Mouse (Mus musculus): ENCODE measurements around the gene Mpeg1.

The Mpeg1 gene

GRCm38 (mm10) chr19:12491636-12492035 lies 31.1 kb downstream of the Mpeg1 start:
- DNase-seq (ENCODE audit: low spot score), result no peak

- DNase-seq (ENCODE audit: low spot score), result peak; percentile 69
Observed at GRCm38 (mm10) chr19:12493453-12494186, 33.0 kb downstream of the Mpeg1 start.

DNA sequence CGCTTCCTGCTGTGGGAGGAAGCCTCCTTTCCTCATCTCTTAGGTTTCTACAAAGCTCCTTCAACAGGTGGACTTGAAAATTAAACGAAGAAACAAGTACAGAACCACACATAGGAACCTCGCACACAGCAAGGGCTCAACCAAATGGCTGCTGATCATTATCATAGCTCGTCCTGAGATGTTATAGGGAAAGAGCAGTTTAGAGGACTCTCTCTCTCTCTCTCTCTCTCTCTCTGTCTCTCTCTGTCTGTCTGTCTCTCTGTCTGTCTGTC lies 33.5 kb downstream of the Mpeg1 start:
- no peak for DNase-seq (ENCODE audit: low spot score)

DNA sequence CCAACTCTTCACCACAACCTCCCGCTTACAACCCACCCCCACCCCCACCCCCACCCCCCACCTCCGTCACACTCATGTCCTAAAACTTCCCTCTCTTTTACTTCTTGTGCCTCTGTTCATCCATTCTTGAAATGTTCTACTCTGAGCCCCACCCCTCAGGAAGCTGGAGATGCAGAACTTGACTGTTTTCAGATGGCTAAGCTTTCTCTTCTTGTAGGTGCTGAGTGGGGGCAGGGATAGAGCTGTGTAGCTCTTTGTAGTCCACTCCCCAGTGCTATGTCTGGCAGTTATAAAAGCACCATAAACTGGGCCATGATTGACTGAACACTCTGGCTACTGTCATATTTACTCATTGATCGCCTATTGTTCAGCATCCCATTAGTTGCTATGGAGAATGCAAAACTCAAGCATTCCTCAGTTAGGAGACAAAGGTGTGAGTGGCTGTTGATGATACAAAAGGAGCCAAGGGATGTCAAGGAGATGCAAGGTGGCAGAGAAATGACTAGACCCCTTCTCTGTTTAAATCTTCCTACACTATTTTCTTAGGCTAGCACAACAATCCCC lies 34.5 kb downstream of the Mpeg1 start:
- DNase-seq (ENCODE audit: low spot score), result peak; percentile 31

DNA sequence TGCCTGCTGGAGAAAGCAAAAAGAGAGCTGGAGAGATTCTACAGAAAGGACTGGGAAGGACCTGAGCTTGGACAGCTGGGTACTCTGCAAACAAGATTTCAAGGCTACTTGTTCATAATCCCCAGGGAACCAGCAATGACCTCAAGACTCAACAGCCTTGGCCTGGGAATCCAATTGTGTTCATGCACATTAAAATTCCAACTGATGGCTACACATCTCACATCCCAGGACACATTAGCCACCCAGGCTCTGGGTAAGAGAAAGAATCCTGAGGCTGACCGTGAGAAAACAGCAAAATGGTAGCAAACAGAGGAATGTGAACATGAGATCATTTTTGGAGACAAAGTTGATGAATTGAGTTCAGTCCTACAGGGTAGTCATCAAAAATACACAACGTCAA lies 35.7 kb downstream of the Mpeg1 start:
- no peak for DNase-seq (ENCODE audit: low spot score)

- DNase-seq (ENCODE audit: low spot score), result no peak
Observed at GRCm38 (mm10) chr19:12497909-12498308, 37.3 kb downstream of the Mpeg1 start.

DNA sequence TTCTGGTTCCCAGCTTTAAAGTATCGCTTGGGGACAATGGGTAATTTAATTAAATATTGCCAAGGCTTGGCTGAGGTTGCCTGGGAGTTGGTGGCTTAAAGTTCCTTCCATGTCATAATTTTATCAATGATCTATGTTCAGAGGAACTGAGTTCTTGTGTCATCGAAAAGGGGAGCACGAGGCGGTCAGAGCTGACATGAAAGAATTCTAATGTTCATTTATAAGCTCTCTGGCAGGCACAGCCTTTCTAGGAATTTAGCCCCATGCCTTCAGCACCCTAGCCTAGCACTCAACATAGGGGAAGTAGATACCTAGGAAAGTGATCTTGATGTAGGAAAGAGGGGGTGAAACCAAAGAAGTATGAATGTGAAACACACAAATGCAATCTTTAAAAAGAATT lies 37.7 kb downstream of the Mpeg1 start:
- no peak for DNase-seq (ENCODE audit: low spot score)

DNA sequence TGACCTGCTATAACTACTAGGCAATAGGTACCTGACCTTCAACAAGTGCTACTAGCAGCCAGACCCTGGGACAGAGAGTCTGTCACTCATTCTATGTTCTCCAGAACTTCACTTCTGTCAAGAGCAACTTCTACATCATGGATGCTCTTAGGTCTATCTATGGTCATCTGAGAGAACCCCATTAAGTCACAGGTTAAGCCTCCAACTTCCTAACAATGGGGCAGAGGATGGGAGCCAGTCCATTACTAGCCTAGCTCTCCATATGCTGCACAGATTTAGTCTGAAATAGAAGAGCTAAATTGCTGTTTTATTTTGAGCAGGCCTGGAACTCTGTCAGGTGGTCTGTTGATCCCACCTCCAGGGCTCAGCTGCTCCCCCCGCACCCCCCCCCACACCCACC lies 38.4 kb downstream of the Mpeg1 start:
- DNase-seq (ENCODE audit: low spot score), result no peak

- peak; percentile 40 for DNase-seq (ENCODE audit: low spot score)
Observed at GRCm38 (mm10) chr19:12499485-12499884, 38.9 kb downstream of the Mpeg1 start.

GRCm38 (mm10) chr19:12500124-12500523 lies 39.5 kb downstream of the Mpeg1 start:
- DNase-seq (ENCODE audit: low spot score), result peak; percentile 77

- DNase-seq (ENCODE audit: low spot score), result peak; percentile 48
Observed at GRCm38 (mm10) chr19:12500881-12501311, 40.3 kb downstream of the Mpeg1 start.

DNA sequence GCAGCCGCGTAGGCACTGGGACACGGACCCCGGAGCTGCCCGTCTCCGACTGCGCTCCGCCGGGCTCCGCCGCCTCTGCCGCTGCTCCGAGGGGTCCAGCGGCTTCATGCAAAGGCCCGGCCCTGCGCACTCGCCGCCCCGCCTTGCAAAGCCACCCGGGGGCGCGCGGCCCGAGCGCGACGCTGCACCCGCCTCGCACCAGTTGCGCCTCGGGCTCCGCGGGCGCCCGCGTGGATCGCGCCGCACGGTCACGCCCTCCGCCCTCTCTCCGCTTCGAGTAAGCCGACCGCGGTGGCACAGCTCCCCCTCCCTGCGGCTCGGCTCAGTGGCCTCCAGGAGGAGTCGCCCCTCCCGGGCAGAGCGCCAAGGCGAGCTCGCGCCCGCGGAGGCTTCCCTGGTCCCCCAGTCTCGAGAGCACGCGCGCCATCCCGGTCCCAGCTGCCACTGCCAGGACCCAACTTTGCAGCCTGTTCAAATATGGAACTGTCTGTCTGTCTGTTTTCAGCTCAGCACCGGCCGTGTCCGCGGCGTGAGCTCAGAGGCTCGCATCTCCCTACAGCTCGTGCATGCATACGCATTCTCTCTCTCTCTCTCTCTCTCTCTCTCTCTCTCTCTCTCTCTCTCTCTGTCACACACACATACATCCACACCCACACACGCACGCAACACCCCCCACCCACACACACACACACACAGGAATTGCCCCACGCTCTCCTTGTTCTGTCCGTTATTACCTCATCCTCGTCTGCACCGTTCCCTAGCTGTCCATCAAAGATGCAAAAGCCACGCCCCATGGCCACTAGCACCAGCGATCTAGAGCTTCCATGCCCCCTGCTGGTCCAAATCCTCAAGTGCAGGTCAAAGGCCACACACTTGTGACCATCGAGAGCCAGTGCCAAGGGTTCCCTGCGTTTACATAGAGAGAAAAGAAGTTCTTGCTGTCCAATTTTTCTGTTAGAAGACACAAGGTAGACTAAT lies 41.1 kb downstream of the Mpeg1 start, which contains the start of gene Dtx4:
Dtx4 (minus strand) TSS at position 85 of the 978 bp plus-strand sequence.
- peak; percentile 99 for DNase-seq (ENCODE audit: low spot score)

- DNase-seq (ENCODE audit: low spot score), result no peak
Observed at GRCm38 (mm10) chr19:12502756-12503155, 42.2 kb downstream of the Mpeg1 start.

DNA sequence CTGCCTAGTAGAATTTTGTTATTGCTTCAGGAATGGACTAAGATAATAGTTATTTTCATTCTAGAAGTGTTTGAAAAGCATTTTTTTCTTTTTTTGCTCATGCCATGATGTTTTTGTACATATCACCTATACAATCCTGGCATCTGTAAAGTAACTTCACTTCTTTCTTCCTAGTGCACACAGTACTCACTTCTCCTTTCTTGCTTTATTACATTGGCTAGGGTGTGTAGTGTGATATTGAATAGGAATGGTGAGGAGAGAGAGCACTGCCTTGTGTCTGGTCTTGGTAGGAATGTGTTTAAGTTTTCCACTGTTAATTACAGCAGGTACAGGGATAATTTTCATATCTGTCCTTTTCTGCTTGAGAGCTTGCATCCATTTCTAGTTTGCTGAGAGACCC lies 54.0 kb downstream of the Mpeg1 start:
- DNase-seq (ENCODE audit: low spot score), result no peak
